ENCODE assay signal across 13 mouse cellular contexts in genomic region chr3:127527465-127528034, GRCm38 (mm10). TPM values are rescaled to one million over a fixed set of nuclear protein-coding genes. Genes with fewer than 3 reads are reported as not detected.
A peak's percentile ranks its signal among the peaks of the same experiment; 100 is the strongest.
DNase-seq lines count a peak whose midpoint lies in the region; ATAC-seq and TF ChIP-seq lines count a peak whose summit lies in the region.
"Had no signal": no experiment of that assay in that cellular context is flagged by ENCODE, and none has a peak within 500 bp of the region (broad histone marks: within the 10 kb centered on the region; RNA-seq: fewer than 3 reads in every experiment).

No protein-coding gene starts in this region.

- H3K4me2 ChIP-seq in hindbrain, embryonic 16.5 days (ENCODE audit: low read length) = no peak overlapping the region
- H3K4me2 ChIP-seq in midbrain, postnatal 0 days (ENCODE audit: low read depth, low read length, poor library complexity, severe bottlenecking) = no peak overlapping the region
- H3K4me2 ChIP-seq in midbrain, embryonic 13.5 days (replicated peaks) = no peak overlapping the region
- H3K4me2 ChIP-seq: kidney, embryonic 15.5 days; limb, embryonic 15.5 days; stomach, embryonic 15.5 days had no signal

- no peaks in the 10 kb centered on the region for H3K27me3 ChIP-seq in hindbrain, embryonic 16.5 days (replicated peaks; ENCODE audit: control insufficient read depth, insufficient read depth, low read length)
- H3K27me3 ChIP-seq in hindbrain, embryonic 10.5 days (ENCODE audit: insufficient read depth, poor library complexity, severe bottlenecking) = no peaks in the 10 kb centered on the region
- H3K27me3 ChIP-seq in midbrain, postnatal 0 days (ENCODE audit: insufficient read depth, low read length) = no peaks in the 10 kb centered on the region
- H3K27me3 ChIP-seq in midbrain, embryonic 13.5 days = no peaks in the 10 kb centered on the region
- H3K27me3 ChIP-seq: kidney, embryonic 15.5 days; limb, embryonic 15.5 days; stomach, embryonic 15.5 days had no signal

- H3K9ac ChIP-seq in hindbrain, embryonic 16.5 days (ENCODE audit: low read depth, low read length) = no peak overlapping the region
- H3K9ac ChIP-seq in midbrain, postnatal 0 days (replicated peaks; ENCODE audit: low read length, poor library complexity, severe bottlenecking) = no peak overlapping the region
- H3K9ac ChIP-seq in midbrain, embryonic 13.5 days (replicated peaks) = no peak overlapping the region
- H3K9ac ChIP-seq: kidney, embryonic 15.5 days; limb, embryonic 15.5 days; stomach, embryonic 15.5 days had no signal

- no peaks in the 10 kb centered on the region for H3K4me1 ChIP-seq in hindbrain, embryonic 16.5 days (ENCODE audit: control insufficient read depth, insufficient read depth, low read depth, low read length)
- peaks cover 4% of the 10 kb centered on the region; the same call in 1 of the 2 replicates for H3K4me1 ChIP-seq in hindbrain, embryonic 10.5 days (replicated peaks)
- no peaks in the 10 kb centered on the region for H3K4me1 ChIP-seq in midbrain, postnatal 0 days (ENCODE audit: insufficient read depth, low read length)
- H3K4me1 ChIP-seq in midbrain, embryonic 13.5 days (replicated peaks) = no peaks in the 10 kb centered on the region
- H3K4me1 ChIP-seq: kidney, embryonic 15.5 days; limb, embryonic 15.5 days; stomach, embryonic 15.5 days had no signal

- DNase-seq in hindbrain, embryonic 10.5 days (ENCODE audit: low spot score) = no peak
- DNase-seq in midbrain, postnatal 0 days (ENCODE audit: low spot score) = peak; percentile 27
- DNase-seq in gastrocnemius, postnatal 25 days = peak; percentile 23
- peak; percentile 19 to 20 for DNase-seq in layer of hippocampus, postnatal 10 days (ENCODE audit: low spot score in 2 of 2)
- DNase-seq in embryo, embryonic 11 days = no peak
- DNase-seq in embryo, embryonic 10 days (ENCODE audit: low spot score) = no peak

- 69% methylated on average over 5 of the region's 5 CpGs for WGBS in hindbrain, embryonic 16.5 days
- 67% methylated on average over 5 of the region's 5 CpGs for WGBS in hindbrain, embryonic 10.5 days
- 79% methylated on average over 5 of the region's 5 CpGs for WGBS in midbrain, postnatal 0 days
- WGBS in midbrain, embryonic 13.5 days = 78% methylated on average over 5 of the region's 5 CpGs

- H3K9me3 ChIP-seq in hindbrain, embryonic 16.5 days (ENCODE audit: control insufficient read depth, low read length) = no peaks in the 10 kb centered on the region
- no peaks in the 10 kb centered on the region for H3K9me3 ChIP-seq in hindbrain, embryonic 10.5 days
- no peaks in the 10 kb centered on the region for H3K9me3 ChIP-seq in midbrain, postnatal 0 days (ENCODE audit: low read length)
- H3K9me3 ChIP-seq in midbrain, embryonic 13.5 days = no peaks in the 10 kb centered on the region
- H3K9me3 ChIP-seq: G1E; kidney, embryonic 15.5 days; limb, embryonic 15.5 days; stomach, embryonic 15.5 days had no signal

- no peak overlapping the region for H3K4me3 ChIP-seq in hindbrain, embryonic 16.5 days (ENCODE audit: low read length)
- no peak overlapping the region for H3K4me3 ChIP-seq in hindbrain, embryonic 10.5 days
- no peak overlapping the region for H3K4me3 ChIP-seq in midbrain, postnatal 0 days (ENCODE audit: low read depth, low read length)
- H3K4me3 ChIP-seq in midbrain, embryonic 13.5 days (replicated peaks) = no peak overlapping the region
- H3K4me3 ChIP-seq: kidney, embryonic 15.5 days; limb, embryonic 15.5 days; stomach, embryonic 15.5 days had no signal

- no peak for TF ChIP-seq CTCF in midbrain, postnatal 0 days (IDR thresholded peaks at IDR 0.05)

- ATAC-seq in hindbrain, embryonic 16.5 days = peak; percentile 37; the same call in 1 of the 2 replicates
- no peak for ATAC-seq in midbrain, postnatal 0 days (ENCODE audit: low FRiP score)
- ATAC-seq in midbrain, embryonic 13.5 days = no peak
- ATAC-seq: midbrain, embryonic 16.5 days had no signal

- H3K27ac ChIP-seq in hindbrain, embryonic 16.5 days (ENCODE audit: low read depth, low read length) = no peak overlapping the region
- no peak overlapping the region for H3K27ac ChIP-seq in hindbrain, embryonic 10.5 days
- H3K27ac ChIP-seq in midbrain, postnatal 0 days (ENCODE audit: low read depth, low read length) = no peak overlapping the region
- no peak overlapping the region for H3K27ac ChIP-seq in midbrain, embryonic 13.5 days
- H3K27ac ChIP-seq: kidney, embryonic 15.5 days; limb, embryonic 15.5 days; stomach, embryonic 15.5 days had no signal

- no peaks in the 10 kb centered on the region for H3K36me3 ChIP-seq in hindbrain, embryonic 16.5 days (ENCODE audit: control insufficient read depth, insufficient read depth, low read length)
- H3K36me3 ChIP-seq in hindbrain, embryonic 10.5 days = no peaks in the 10 kb centered on the region
- H3K36me3 ChIP-seq in midbrain, postnatal 0 days (ENCODE audit: insufficient read depth, low read length) = no peaks in the 10 kb centered on the region
- H3K36me3 ChIP-seq in midbrain, embryonic 13.5 days = no peaks in the 10 kb centered on the region
- H3K36me3 ChIP-seq: G1E; kidney, embryonic 15.5 days; limb, embryonic 15.5 days; stomach, embryonic 15.5 days had no signal

RNA-seq across cellular contexts. Expression of gene Larp7, which starts 25.6 kb away (rescaled TPM):
- polyA plus RNA-seq in hindbrain, embryonic 16.5 days (2015; fragmentation: Nextera tagmentation; extraction: Ambion mirVana) = 23.1 and 23.7 TPM in 2 replicates
- polyA plus RNA-seq in hindbrain, embryonic 10.5 days (2016; fragmentation: Nextera tagmentation; extraction: Ambion mirVana) = 50.7 and 74.1 TPM in 2 replicates
- total RNA-seq in midbrain, postnatal 0 days (2014; rRNA removed) = 9.0 and 14.0 TPM in 2 replicates
- 27.6 and 31.8 TPM in 2 replicates for polyA plus RNA-seq in midbrain, postnatal 0 days (2015; fragmentation: Nextera tagmentation; extraction: Ambion mirVana)
- polyA plus RNA-seq in midbrain, embryonic 13.5 days (2015; fragmentation: Nextera tagmentation; extraction: Ambion mirVana) = 45.0 and 50.4 TPM in 2 replicates
- total RNA-seq in gastrocnemius, postnatal 25 days (2021) = 1 to 10 TPM; 8.5 to 9.1 TPM
- total RNA-seq in layer of hippocampus, postnatal 10 days (2021) = 10 to 100 TPM; 18.4 to 20.9 TPM

RNA-seq across cellular contexts. Expression of gene Zgrf1, which starts 25.7 kb away (rescaled TPM):
- polyA plus RNA-seq in hindbrain, embryonic 16.5 days (2015; fragmentation: Nextera tagmentation; extraction: Ambion mirVana) = 2.8 and 3.4 TPM in 2 replicates
- 16.6 and 19.4 TPM in 2 replicates for polyA plus RNA-seq in hindbrain, embryonic 10.5 days (2016; fragmentation: Nextera tagmentation; extraction: Ambion mirVana)
- total RNA-seq in midbrain, postnatal 0 days (2014; rRNA removed) = 2.0 and 3.3 TPM in 2 replicates
- polyA plus RNA-seq in midbrain, postnatal 0 days (2015; fragmentation: Nextera tagmentation; extraction: Ambion mirVana) = 1.3 and 1.9 TPM in 2 replicates
- polyA plus RNA-seq in midbrain, embryonic 13.5 days (2015; fragmentation: Nextera tagmentation; extraction: Ambion mirVana) = 6.3 and 7.0 TPM in 2 replicates
- total RNA-seq in gastrocnemius, postnatal 25 days (2021) = under 1 TPM; 0.51 to 0.72 TPM
- 1 to 10 TPM; 3.1 to 4.2 TPM for total RNA-seq in layer of hippocampus, postnatal 10 days (2021)

RNA-seq across cellular contexts. Expression of gene Ank2, which starts 28.4 kb away (rescaled TPM):
- polyA plus RNA-seq in hindbrain, embryonic 16.5 days (2015; fragmentation: Nextera tagmentation; extraction: Ambion mirVana) = 148 and 169 TPM in 2 replicates
- polyA plus RNA-seq in hindbrain, embryonic 10.5 days (2016; fragmentation: Nextera tagmentation; extraction: Ambion mirVana) = 43.0 and 65.3 TPM in 2 replicates
- 623 and 716 TPM in 2 replicates for total RNA-seq in midbrain, postnatal 0 days (2014; rRNA removed)
- 155 and 200 TPM in 2 replicates for polyA plus RNA-seq in midbrain, postnatal 0 days (2015; fragmentation: Nextera tagmentation; extraction: Ambion mirVana)
- polyA plus RNA-seq in midbrain, embryonic 13.5 days (2015; fragmentation: Nextera tagmentation; extraction: Ambion mirVana) = 186 and 204 TPM in 2 replicates
- 10 to 100 TPM; 93.4 to 95.2 TPM for total RNA-seq in gastrocnemius, postnatal 25 days (2021)
- total RNA-seq in layer of hippocampus, postnatal 10 days (2021) = 100 to 1,000 TPM; 884 to 907 TPM

Comparison
In these comparisons a context has a peak if more than half of its experiments do, and no peak if none do; other contexts are left out.
1. DNase-seq: peak in midbrain, postnatal 0 days (single experiment), gastrocnemius, postnatal 25 days (single experiment) and layer of hippocampus, postnatal 10 days (2 of 2); none in hindbrain, embryonic 10.5 days (single experiment), embryo, embryonic 11 days (single experiment) and embryo, embryonic 10 days (single experiment).